Mouse (Mus musculus): ENCODE results near the gene Pygo2. TPM values are rescaled to one million over a fixed set of nuclear protein-coding genes. Genes with fewer than 3 reads are reported as not detected.

Pygo2 gene
- polyA plus RNA-seq, 1 experiment from 2014 or later, result 19.4 TPM

GRCm38 (mm10) chr3:89421002-89421774, 8.8 kb upstream of the Pygo2 start:
- Histone ChIP-seq H3K36me3 (ENCODE audit: insufficient read depth, low read length) (peaks cover 12% of the 10 kb centered on the region; the same call in 1 of the 2 replicates), H3K4me1 (ENCODE audit: insufficient read depth, low read depth, low read length) (peaks cover 15% of the 10 kb centered on the region; the same call in 1 of the 2 replicates), H3K9ac (replicated peaks; ENCODE audit: low read depth) (peak overlapping the region; percentile 51), H3K27ac (ENCODE audit: low read length) (peak overlapping the region; percentile 99), H3K9me3 (ENCODE audit: low read length) (no peaks in the 10 kb centered on the region), H3K27me3 (replicated peaks; ENCODE audit: insufficient read depth, low read length) (no peaks in the 10 kb centered on the region), H3K4me2 (replicated peaks; ENCODE audit: low read depth, low read length) (peak overlapping the region; percentile 67), H3K4me3 (ENCODE audit: low read depth, low read length) (peak overlapping the region; percentile 45)
- ATAC-seq, result peak; percentile 80
- under 1% methylated on average over 11 of the region's 11 CpGs for WGBS
- peak; percentile 98 for DNase-seq (ENCODE audit: low spot score)
- no peak for TF ChIP-seq CTCF (IDR thresholded peaks at IDR 0.05)
- peak; percentile 70 for TF ChIP-seq EP300 (IDR thresholded peaks at IDR 0.05)

GRCm38 (mm10) chr3:89421810-89422473, 8.1 kb upstream of the Pygo2 start:
- no peak for TF ChIP-seq CTCF (IDR thresholded peaks at IDR 0.05)
- no peak for TF ChIP-seq EP300 (IDR thresholded peaks at IDR 0.05)
- H3K36me3 ChIP-seq (ENCODE audit: insufficient read depth, low read length), result peaks cover 13% of the 10 kb centered on the region; the same call in 1 of the 2 replicates
- H3K27me3 ChIP-seq (replicated peaks; ENCODE audit: insufficient read depth, low read length), result no peaks in the 10 kb centered on the region
- peak; percentile 34 for DNase-seq (ENCODE audit: low spot score)
- H3K4me1 ChIP-seq (ENCODE audit: insufficient read depth, low read depth, low read length), result peaks cover 15% of the 10 kb centered on the region; the same call in 1 of the 2 replicates
- H3K9me3 ChIP-seq (ENCODE audit: low read length), result no peaks in the 10 kb centered on the region
- peak overlapping the region; percentile 45 for H3K4me3 ChIP-seq (ENCODE audit: low read depth, low read length)
- H3K9ac ChIP-seq (replicated peaks; ENCODE audit: low read depth), result peak overlapping the region; percentile 51
- 7% methylated on average over 21 of the region's 22 CpGs for WGBS
- H3K27ac ChIP-seq (ENCODE audit: low read length), result peak overlapping the region; percentile 99
- H3K4me2 ChIP-seq (replicated peaks; ENCODE audit: low read depth, low read length), result peak overlapping the region; percentile 67
- ATAC-seq, result no peak

- Histone ChIP-seq H3K9ac (replicated peaks; ENCODE audit: low read depth) (no peak overlapping the region), H3K9me3 (ENCODE audit: low read length) (no peaks in the 10 kb centered on the region), H3K27ac (ENCODE audit: low read length) (no peak overlapping the region), H3K36me3 (ENCODE audit: insufficient read depth, low read length) (peaks cover 20% of the 10 kb centered on the region), H3K4me3 (ENCODE audit: low read depth, low read length) (peak overlapping the region; percentile 45; the same call in 1 of the 2 replicates), H3K27me3 (replicated peaks; ENCODE audit: insufficient read depth, low read length) (no peaks in the 10 kb centered on the region), H3K4me1 (ENCODE audit: insufficient read depth, low read depth, low read length) (peaks cover 15% of the 10 kb centered on the region; the same call in 1 of the 2 replicates), H3K4me2 (replicated peaks; ENCODE audit: low read depth, low read length) (peak overlapping the region; percentile 67)
- ATAC-seq, result no peak
- WGBS, result 61% methylated on average over 6 of the region's 6 CpGs
- no peak for DNase-seq (ENCODE audit: low spot score)
- TF ChIP-seq CTCF (IDR thresholded peaks at IDR 0.05) (no peak), EP300 (IDR thresholded peaks at IDR 0.05) (no peak)
Observed at GRCm38 (mm10) chr3:89422556-89423205, 7.3 kb upstream of the Pygo2 start.

GRCm38 (mm10) chr3:89424416-89425140, 5.4 kb upstream of the Pygo2 start:
- WGBS, result 72% methylated on average over 5 of the region's 5 CpGs
- no peak overlapping the region for H3K9ac ChIP-seq (replicated peaks; ENCODE audit: low read depth)
- no peak overlapping the region for H3K4me3 ChIP-seq (ENCODE audit: low read depth, low read length)
- no peak overlapping the region for H3K4me2 ChIP-seq (replicated peaks; ENCODE audit: low read depth, low read length)
- H3K9me3 ChIP-seq (ENCODE audit: low read length), result no peaks in the 10 kb centered on the region
- TF ChIP-seq CTCF (IDR thresholded peaks at IDR 0.05) (no peak), EP300 (IDR thresholded peaks at IDR 0.05) (no peak)
- ATAC-seq, result no peak
- peak; percentile 41 for DNase-seq (ENCODE audit: low spot score)
- peaks cover 15% of the 10 kb centered on the region; the same call in 1 of the 2 replicates for H3K4me1 ChIP-seq (ENCODE audit: insufficient read depth, low read depth, low read length)
- H3K27ac ChIP-seq (ENCODE audit: low read length), result peak overlapping the region; percentile 43; the same call in 1 of the 2 replicates
- H3K36me3 ChIP-seq (ENCODE audit: insufficient read depth, low read length), result peaks cover 25% of the 10 kb centered on the region
- H3K27me3 ChIP-seq (replicated peaks; ENCODE audit: insufficient read depth, low read length), result no peaks in the 10 kb centered on the region

- H3K27ac ChIP-seq (ENCODE audit: low read length), result no peak overlapping the region
Observed at GRCm38 (mm10) chr3:89425141-89425525, 4.9 kb upstream of the Pygo2 start.

More at GRCm38 (mm10) chr3:89425141-89425525, 4.9 kb upstream of the Pygo2 start:
- Histone ChIP-seq H3K27me3 (replicated peaks; ENCODE audit: insufficient read depth, low read length) (no peaks in the 10 kb centered on the region), H3K4me1 (ENCODE audit: insufficient read depth, low read depth, low read length) (peaks cover 15% of the 10 kb centered on the region; the same call in 1 of the 2 replicates), H3K36me3 (ENCODE audit: insufficient read depth, low read length) (peaks cover 25% of the 10 kb centered on the region), H3K9me3 (ENCODE audit: low read length) (no peaks in the 10 kb centered on the region), H3K4me3 (ENCODE audit: low read depth, low read length) (no peak overlapping the region), H3K9ac (replicated peaks; ENCODE audit: low read depth) (no peak overlapping the region), H3K4me2 (replicated peaks; ENCODE audit: low read depth, low read length) (no peak overlapping the region)
- no peak for ATAC-seq
- TF ChIP-seq CTCF (IDR thresholded peaks at IDR 0.05) (no peak), EP300 (IDR thresholded peaks at IDR 0.05) (no peak)
- DNase-seq (ENCODE audit: low spot score), result no peak
- WGBS, result 73% methylated on average over 5 of the region's 5 CpGs
